Mouse (Mus musculus): ENCODE data around the gene Tmem259.

GRCm38 (mm10) chr10:79983670-79984069, 460 bp downstream of the Tmem259 start:
- TF ChIP-seq CTCF (IDR thresholded peaks at IDR 0.05; ENCODE audit: low read depth, low read length), result no peak
- no peak; the same call in 1 of the 2 replicates for TF ChIP-seq TAL1 (conservative IDR thresholded peaks at IDR 0.05; ENCODE audit: low read depth, low read length)
- no peak for TF ChIP-seq POLR2AphosphoS5 (IDR thresholded peaks at IDR 0.05; ENCODE audit: insufficient replicate concordance, low read depth, low read length)
